Mouse (Mus musculus) cerebellum, postnatal 14 days (tissue): ENCODE data around the gene Erbb4.

Source experiments
- DNase-seq, 2 experiments: peaks; one replicate each; pipeline ENCODE4 v3.0.0; 2021; ENCODE audit warnings: mixed read lengths in 2 of 2

The Erbb4 gene

DNA sequence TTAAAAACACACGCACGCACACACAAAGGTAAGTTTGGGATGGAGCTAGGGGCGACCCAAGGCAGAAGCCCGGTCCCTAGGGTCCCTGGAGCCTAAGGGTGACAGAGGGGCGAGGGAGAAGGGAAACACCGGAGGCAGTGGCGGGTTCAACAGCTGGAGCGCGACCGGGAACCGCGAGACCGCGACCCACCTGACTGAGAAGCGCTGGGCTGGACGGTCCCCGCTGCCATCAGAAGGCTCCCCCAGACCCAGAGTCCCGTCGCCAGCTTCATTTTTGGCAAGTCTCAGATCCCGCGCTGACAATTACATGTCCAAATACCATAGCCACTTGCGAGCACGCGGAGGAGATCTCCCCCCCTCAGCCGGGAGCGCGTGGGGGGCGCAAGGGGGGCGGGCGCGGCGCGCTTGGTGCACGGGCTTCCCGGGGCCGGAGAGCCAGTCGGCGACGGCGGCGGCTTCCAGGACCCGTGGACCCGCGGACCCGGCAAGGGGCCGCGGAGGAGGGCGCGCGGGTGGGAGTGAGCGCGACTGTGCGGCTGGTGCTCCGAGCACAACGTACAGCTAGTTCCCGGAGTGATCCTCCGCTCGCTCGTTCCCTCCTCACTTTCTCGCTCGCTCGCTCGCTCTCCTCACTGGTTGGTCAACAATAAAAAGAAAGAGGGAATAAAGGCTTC, at the start of gene Erbb4:
Gene Erbb4 (minus strand): TSS at position 575 of the 674 bp plus-strand sequence.
- DNase-seq, result peak; percentile 53 to 69

DNA sequence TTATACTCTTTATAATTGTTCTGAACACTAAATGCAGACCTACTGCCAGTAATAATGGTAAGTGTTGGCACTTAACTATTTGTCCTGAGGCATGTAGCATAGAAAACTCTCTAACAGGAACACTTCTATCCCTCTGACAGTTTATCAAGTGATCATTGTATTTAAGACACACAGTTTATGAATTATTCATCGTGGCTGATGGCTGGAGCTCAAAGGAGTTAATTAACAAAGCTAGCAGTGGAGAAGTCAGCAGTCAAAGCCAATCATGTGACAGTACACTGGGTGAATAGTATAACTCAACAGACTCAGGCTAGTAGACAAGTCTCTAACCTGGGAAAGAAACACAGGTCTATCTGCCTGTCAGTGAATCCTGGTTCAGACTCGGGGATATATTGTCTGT, 49.5 kb upstream of the Erbb4 start:
- no peak for DNase-seq

DNA sequence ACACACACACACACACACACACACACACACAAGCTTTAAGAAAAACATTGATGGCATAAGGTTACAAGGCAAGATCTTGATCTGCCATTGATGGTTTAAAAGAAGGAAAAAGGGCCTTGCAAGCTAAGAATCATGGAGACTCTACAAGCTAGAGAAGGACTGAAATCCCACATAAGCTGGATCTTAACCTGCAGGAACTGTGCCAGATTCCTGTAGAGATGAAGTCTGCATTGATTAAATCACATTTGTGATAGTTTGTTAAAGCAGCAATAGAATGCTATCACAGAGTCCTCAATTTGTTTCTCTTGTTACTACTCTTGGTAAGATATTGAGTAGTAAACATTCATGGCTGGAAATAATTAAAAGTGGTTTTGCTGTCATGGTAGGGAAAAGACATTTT, 33.5 kb upstream of the Erbb4 start:
- peak; percentile 13 to 35 for DNase-seq

DNA sequence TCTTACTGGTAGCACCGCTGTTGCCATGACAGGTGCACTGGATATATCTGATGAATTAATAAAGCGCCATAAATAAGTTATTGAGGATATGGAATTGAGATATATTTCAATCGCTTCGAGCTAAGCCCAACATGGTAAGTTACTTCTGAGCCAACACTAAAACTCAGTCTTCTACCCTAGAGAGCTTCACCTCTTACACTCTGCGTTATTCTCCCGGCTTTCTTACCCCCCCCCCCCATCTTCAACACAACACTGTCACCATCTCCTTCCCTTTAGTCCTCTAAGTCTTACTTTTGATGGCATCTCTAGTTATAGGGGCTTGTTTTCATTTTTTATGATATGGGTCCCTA, 31.6 kb upstream of the Erbb4 start:
- no peak for DNase-seq

DNA sequence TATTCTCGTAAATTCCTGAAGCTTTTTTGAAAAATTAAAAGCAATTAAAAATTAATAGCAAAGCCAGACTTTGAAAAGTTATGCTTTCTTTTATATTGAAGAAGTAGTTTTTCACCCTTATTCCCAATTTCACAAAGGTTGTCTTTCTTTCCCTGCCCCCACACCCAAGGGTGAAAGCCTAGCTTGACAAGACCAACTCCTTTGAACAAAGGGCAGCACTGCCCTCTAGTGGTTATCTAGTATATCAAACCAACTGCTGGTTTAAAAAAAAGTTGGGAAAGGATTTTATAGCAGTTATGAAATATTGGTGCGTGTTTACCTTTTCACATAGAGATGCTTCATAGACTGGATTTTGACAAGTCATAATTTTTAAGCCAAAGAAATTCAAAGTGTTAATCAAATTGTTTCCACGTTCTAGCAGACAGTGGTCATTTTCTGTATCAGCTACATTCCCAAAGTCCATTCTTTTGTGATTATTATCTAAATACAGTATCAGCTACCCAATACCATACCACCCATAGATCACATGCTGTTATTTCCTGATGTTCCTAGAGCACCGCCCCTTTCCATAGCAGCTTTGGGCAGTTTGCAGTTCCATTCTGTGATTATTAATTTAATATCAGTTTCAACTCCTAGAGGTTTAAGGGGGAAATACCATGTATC, 31.1 kb upstream of the Erbb4 start:
- DNase-seq, result peak; percentile 86 to 87

DNA sequence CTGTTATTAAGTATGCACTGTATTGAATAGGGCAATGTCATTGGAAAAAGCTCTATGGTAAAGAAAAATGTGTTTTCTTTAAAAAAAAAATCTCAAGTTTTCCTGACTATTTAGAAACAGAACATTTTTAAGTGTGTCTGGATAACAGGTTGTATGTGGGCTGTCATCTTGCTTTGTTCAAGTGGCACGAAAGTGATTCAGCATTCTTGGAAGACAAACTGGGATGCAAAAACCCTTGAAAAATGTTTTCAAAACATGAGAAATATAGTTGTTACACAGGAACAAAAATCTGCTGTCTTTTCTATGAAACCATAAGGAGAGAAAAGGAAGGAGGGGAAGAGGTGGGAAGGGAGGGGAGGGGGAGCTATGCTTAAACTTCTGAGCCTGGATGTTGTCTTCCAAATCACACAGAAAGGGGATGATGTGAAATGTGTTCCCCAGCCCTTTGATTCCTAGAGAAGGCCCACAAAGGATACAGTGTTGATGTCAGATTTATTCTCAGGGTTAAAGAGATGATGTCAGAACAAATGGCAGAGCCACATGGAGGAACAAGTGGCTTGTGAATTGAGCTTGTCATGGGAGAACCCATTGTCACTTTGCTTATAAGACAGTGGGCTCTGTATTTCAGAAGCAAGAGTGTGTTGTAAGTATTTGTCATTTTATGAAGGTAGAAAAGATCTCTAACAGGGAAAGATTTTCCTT, 16.4 kb upstream of the Erbb4 start:
- no peak for DNase-seq

DNA sequence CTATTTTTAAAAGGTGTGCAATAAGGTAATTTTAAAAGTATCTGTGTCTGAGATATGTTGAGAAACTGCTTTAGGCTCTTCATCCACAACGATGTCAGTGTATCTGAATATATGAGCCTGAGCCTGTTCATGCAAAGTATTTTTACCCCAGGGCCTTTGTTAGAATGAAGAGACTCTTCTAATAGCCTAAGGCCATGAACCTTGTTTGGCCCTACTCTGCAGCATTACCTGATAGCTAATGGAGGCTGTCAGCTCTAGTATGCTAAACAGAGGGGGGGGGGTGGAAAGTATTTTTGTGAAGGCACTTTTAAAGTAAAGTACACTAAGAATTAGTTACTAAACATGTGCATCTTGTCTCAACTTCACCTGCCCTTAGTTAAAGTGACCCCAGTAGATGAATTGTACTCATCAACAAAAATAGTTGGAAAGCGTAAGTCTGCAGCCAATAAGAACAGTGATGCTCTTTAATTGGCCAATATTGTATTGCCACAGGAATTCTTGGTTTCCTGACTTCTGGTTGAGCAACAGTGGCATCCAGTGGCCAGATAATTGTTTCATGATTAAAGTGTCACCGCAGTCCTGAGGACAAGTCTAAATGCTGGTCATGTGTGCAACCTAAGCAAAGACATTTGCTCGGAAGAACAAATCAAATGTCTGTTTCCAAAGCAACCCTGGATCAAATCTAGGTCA, 10.5 kb upstream of the Erbb4 start:
- DNase-seq, result peak; percentile 27 to 28

DNA sequence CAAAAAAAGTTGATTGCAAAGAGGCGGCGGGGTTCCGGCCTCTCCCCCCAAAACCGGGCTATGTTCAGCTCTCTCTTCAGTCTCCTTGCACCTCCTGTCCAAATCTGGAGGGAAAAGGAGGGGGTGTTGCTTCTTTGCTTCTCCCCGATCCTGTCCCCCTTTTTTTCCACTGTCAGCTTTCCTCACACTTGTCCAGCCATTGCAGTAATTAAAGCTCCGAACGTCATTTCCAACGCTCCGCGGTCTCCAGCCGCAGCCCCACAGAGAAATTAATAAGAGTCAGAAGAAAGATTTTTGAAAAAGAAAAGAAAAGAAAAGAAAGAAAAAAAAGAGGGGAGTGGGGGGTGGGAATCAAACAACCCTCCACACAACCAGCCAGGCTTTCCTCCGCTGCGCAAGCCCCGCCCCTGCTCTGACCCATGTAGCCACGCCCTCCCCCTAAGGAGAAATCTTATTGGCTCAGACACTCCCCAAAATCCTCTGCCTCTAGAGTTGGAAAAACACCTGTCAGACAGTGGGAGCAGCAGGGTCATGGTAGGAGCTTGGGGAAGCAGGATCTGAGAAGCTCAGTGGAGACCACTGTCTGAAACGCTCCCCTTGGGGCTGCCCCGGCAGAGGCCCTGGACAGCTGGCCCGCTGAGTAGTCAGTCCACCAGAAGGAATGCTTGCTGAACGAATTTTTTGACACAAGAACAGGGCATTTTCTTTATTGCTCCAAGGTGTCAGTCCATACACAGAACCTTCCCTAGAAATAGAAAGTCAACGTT, 483 bp upstream of the Erbb4 start:
- peak; percentile 82 to 85 for DNase-seq

DNA sequence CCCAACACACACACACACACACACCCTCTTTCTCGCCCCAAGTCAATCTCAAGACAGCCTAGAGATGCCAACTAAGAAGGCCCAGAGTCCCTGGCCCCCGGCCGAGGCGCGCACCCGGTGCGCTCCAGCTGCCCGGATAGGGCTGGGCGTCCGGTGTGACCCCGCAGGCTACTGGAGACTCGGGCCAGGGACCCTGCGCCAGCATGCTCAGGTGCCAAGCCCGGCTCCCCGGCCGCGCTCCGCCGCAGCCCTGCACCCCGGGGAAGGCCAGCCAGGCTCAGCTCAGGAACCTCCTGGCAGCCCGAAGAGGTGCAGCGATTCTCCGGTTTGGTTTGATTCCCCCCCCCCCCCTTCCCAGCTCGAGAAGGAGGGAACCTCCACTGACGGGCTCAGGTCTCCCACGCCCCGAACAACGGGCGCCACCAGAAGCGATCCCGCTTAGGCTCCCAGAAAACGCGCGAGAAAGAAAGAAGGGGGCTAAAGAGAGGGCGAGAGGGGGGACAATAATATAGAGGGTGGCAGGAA, 860 bp downstream of the Erbb4 start:
- DNase-seq, result peak; percentile 68 to 80

DNA sequence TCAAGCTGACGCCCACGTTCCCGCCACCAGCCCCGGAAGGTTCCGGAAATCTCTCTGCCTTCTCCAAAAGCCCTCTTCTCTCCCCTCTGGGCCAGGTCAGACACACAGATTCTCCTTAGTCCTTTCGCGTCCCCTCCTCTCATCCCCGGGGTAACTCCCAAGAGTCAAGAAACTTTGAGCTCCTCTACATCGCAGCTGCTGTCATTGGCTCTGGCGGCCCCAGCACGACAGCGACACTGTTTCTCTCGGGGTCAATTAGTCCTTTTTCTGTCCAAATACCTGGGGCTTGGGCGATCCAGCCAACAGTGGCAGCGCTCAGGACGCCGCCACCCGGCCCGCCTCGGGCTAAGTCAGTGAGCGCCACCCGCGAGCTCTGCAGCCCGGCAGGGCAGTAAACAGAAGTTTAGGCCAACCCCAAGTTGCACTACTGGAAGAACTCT, 1.5 kb downstream of the Erbb4 start:
- peak; percentile 47 to 73 for DNase-seq

DNA sequence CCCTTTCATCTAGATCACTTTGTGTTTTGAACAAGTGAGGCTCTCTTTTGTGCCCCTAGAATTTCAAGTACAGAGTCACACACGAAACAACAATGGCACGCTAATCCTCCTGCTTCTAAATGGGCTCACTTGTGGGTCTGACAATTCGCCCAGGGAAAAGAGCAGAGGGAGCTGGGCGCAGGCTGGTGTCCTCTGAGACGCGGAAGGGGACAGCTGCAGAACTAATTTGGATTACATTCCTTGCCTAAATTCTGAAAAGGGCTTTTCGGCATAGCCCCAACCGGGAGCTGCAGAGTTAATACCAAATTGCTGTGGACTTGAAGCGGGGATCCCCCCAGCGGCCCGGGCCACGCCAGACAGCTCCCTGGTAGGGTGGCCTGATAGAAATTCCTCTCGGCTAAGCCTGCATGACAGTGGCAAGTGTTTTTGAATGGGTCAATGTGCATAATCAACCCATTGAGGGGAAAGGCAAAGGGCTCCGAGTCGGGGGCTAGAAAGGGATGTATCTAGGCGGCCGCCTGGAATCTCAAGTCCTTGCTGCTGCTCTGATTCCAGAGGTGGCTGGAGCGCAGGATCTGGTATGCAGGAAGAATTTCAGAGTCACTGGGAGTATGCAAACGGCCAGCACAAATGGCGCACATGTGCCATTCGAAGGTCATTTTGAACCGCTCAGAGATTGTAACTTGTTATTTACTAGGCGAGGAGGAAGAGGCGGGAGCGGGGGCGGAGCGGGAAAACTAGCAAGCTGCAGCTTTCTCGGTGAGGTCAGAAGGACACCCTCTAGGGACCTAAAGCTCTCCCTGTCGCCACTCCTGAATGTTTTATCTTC, 2.2 kb downstream of the Erbb4 start:
- peak; percentile 63 to 72 for DNase-seq

DNA sequence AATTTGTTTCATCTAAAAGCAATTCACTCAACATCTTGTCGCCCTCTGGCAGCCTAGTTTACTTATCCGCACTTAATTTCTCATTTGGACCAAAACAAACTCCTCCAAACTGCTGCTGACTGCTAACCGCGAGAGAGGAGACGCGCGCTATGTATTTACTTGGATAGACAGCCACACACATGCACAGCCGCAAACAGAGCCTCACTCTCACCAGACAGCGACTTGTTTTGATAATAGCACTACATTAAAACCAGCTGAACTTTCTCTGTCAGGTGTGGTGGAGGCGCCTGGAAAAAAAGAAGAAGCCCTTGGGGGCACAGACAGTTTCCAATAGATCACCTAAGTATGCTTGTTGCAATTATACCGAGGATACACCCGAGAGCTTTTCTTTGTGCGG, 2.8 kb downstream of the Erbb4 start:
- peak; percentile 47 to 65 for DNase-seq

DNA sequence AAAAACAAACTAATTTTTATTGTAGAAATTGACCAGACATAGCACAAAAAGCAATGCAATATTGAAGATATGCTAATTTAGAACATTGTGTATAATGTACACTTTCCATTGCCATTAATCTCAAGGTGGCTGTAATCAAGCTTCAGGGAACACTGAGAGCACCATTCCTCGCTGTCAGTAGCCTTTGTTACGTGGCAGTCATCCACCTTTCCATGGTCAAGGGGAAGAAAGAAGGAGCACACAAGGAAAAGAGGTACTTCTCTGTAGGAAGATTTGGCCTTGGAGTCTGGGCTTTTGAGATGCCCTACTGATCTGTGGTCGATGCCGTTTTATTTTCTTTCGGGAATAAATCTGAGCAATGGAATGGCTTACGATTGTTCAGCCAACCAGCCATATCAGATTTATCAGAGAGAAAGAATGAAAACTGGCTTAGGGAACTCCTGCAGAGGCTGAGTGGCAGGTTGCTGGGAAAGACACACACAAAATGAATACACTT, 4.6 kb downstream of the Erbb4 start:
- DNase-seq, result peak; percentile 41 to 60

DNA sequence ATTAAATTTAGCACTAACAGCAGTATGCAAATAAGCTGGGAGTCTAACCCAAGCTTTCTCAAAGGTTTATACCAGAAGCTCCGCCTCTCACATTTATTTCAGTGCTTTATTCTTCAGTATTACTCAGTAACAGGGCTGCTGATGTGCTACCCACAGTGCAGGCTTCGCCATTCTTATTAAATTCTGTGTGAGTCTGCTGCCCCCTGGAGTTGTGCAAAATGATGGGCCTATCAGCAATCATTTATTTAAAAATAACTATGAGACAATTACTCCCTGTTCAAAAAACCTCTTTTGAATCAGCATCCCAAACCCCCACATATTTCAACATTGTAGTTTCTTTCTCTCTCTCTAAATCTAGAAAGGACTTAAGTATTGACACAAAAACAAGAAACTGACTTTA, 6.2 kb downstream of the Erbb4 start:
- peak; percentile 43 to 56 for DNase-seq

DNA sequence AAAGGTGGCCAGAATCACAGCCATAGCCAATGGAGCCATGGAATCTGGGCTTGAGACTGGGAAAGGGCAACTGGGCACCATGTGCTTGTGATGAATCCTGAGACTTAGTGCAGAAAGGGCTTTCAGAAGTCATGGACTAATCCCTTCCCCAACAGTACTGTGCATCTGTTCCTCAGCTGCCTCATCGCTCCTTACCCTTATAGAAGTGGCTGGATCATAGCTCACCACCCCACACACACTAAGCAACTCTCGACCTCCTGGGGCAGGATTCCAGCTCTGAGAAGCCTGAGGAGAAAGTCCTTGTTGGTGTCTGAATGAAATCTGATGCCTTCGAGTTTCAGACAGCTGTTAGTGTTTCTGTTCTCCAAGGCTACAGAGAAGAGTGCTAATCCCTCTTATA, 14.8 kb downstream of the Erbb4 start:
- DNase-seq, result no peak

DNA sequence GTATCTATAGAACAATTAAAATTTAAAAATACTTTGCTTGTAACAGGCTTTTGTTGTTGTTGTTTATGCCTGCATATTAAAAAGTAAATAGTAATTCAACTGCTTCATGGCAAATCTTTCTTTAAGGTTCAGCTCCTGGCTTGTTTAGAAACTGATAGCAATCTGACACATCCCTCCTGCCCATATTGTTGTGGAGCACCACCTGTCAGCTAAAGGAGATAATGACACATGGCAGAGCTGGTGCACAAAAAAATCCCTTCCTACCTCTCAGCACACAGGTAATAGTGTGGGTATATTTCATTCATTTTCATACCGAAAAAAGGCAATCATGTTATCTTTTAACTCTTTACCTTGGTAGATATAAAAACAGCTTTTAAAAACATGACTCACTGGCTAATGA, 18.5 kb downstream of the Erbb4 start:
- DNase-seq, result peak; percentile 37 to 61

DNA sequence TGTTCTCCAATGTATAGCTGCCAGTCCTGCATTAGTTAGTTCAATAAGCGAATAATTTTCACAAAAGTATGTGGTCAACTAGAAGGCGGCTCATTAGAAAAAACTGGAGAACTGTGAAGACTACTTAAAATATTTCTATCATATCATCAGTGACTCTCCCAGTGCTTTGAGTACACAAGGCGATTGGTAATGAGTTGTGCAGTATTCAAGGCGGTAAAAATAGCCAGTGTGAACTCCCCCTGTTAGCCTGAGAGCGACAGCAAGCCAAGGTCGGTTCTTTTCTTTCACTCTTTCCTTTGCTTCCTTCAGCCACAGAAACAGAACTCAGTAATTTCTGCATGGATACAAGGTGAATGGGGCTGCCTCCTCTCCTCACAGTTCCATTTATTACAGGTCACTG, 22.1 kb downstream of the Erbb4 start:
- no peak for DNase-seq

DNA sequence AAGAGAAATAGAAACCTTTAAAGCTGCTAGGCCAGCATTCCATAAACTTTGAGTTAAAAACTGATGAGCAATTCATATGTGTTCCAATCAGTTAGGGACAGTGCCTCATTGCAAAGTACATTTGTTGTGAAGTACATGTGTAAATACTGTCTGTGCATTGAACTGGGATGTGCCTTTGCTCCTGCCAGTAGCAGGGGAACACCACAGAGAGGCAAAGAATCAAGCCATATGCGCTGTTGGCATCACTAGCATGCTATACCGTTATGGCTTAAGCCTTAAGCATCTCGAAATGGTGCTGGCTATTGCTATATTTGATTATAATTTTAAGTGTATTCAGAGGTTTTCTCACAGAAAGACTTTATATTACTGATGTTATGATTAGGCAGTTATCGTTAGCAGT, 58.9 kb downstream of the Erbb4 start:
- peak; percentile 11 to 29 for DNase-seq

DNA sequence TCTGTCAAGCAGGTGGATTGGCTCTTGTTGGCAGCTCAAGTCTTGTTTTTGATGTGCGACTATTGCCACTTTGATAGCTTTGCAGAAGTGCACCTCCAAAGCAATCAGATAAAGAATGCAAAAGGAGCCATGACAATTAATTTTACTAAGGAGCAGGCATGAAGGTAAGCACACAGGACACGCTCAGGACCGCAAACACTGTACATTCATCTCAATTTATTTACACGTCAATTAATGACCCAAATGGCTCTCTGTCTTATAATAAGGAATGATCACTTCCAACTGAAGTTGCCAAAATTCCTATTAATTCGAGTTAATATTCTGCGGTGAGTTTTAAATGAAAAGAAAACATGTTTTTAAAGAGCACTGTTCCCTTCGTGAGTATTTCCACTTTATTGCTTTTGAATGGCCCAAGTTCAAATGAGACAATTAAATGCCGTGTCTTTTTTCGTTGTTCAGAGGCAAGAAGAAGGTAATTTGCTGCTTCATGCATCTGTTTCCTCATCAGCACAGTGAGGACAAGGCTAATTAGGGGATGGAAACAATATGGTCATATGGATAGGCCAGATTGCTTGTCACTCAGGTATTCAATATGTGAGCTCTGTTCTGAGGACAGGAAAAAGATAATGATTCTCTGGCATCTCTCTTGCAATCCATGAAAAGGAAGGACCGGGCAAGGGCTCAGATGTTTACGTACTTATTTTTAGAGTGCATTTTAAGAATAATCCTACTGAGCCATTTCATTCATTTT, 61.5 kb downstream of the Erbb4 start:
- DNase-seq, result no peak

DNA sequence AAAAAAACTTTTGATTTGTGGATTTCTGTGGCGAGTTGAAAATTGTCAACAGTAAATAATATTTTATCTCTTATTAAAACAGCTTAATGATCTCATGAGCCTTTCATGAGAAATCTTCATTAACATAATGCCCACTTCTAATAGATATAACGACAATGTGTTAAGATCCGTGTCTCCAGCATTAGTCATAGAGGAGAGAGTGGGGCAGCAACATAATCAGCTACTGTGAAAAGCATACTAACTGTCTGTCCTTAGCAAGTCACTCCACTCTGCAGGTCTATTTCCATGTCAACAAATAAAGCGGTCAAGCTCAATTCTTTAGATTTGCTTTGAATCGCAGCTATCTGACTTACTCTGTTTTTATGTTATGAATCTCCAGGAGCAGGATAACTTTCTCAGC, 80.0 kb downstream of the Erbb4 start:
- no peak for DNase-seq

DNA sequence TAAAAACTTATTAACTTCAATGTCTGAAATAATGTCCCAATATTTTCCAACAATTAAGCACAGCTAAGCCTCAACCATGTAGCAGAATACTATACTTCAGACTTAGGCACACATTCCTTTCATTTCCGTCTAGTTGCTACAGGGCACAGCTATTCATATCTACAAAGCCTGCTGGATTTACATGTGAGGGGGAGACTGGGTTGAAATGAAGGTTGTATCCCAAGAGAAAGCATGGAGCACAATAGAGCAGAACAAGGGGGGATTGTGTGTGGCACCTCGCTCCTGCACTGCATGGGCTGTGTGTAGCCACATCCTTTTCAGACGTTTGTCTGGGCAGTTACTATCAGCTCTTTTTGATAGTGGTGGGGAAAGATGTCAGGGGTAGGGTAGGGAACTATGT, 83.0 kb downstream of the Erbb4 start:
- no peak for DNase-seq
